Mouse (Mus musculus) activated CD4-positive, CD25-positive, alpha-beta regulatory T cell (primary cell): Measurements from ENCODE around the gene Glrp1. TPM values are rescaled to one million over a fixed set of nuclear protein-coding genes. Genes with fewer than 3 reads are reported as not detected.

ENCODE experiments used
- polyA plus RNA-seq, 2 experiments: library from polyadenylated mRNA; unstranded; fragments of 100-300 nt; shearing (Covaris generic); gene quantifications; one replicate each; pipeline ENCODE4 v1.2.1; 2017

Glrp1 gene
- under 1 TPM in 1 of 2 experiments, not detected in 1; 0.17 TPM for polyA plus RNA-seq

GRCm38 (mm10) chr1:88509789-88510188 is at the start of gene Glrp1:
Glrp1 (minus strand) TSS chr1:88510066.

Other genes starting within 250 kb of the Glrp1 start
- 10 to 100 TPM; 65.5 to 68.2 TPM for gene Hjurp, start 232.4 kb downstream of the Glrp1 start, polyA plus RNA-seq
- under 1 TPM in 1 of 2 experiments, not detected in 1; 0.33 TPM for gene Trpm8, start 232.4 kb downstream of the Glrp1 start, polyA plus RNA-seq
- gene Spp2, start 103.1 kb downstream of the Glrp1 start, polyA plus RNA-seq: not detected
- 10 to 100 TPM; 24.7 to 32.2 TPM for gene Arl4c, start 192.2 kb upstream of the Glrp1 start, polyA plus RNA-seq